Mouse (Mus musculus): ENCODE measurements at regions not wholly inside any gene's neighbourhood (a gene's known extent, or its start where the extent isn't known, plus 50 kb on each side); places are given as distances from the start of the nearest gene placed in this dataset.
A peak's percentile ranks its signal among the peaks of the same experiment; 100 is the strongest.

DNA sequence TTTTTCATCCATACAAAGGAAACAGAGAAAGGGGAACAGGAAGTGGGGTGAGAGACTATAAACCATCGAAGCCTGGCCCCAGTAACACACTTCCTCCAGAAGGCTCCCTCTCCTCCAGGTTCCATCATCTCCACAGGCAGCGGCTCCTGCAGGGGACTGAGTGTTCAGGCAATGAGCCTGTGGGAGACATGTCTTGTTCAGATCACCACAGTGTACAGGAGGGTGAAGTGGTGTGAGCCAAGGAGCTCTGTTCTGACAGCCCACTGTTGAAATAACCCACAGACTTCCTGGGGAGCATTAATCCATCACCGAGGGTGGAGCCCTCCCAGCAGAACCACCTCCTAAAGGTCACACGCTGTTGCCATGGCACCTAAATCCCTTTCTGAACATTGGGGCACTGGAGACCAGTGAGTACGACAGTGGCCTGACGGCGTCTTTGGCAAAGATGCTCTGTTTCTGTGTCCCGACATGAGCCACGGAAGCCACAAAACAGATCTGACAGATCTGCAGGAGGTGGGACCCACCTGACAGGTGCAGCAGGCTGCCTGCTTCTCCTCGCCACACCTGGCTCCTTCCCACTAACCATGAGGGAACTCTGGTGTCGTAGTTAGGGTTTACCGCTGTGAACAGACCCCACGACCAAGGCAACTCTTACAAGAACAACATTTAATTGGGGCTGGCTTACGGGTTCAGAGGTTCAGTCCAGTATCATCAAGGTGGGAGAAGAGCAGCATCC, 60.9 kb downstream of the Psmg1 start:
- no peak for DNase-seq (ENCODE audit: low spot score)

DNA sequence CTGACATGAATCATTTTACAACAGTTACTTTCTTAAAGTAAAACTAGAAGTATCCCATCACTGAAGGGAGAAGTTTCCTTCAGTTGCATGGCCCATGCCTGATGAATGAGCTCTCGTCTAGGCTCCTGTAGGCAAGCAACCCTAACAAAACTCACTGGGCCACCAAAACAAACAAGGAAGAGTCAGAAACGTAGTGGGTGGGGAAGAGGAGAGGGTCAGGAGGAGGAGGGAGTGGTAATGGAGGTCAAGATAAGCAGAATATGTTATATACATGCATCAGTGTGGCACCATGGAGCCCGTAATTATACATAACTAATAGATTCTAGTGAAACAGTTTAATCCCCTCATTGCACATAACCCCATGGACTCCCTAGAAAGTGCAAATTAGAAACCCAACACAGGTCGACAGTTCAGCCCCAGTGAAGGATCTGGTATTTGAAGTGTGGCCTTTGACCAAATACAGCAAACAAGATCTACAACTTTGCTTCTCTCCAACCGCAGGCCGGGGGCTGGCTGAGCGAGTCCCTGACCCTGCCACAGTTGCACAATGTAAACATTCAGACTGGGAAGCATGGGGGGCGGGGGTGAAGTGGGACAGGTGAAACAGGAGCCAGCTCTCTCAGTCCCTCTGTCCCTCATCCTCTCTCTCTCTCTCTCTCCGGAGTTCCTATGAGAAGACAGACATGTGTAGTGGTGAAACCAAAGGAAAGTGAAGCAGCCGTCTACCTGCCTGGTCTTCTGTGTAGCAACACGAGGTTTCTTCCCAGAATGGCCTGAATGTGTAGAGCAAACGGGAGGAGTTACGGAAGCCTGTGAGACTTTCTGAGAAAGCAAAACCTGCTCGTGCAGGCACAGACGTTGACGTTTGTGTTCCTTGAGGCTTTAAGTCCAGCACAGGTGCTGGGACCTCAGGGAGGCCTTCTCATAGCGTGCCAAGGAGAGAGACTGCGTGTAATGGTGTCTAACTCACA, 62.2 kb downstream of the Psmg1 start:
- no peak for DNase-seq (ENCODE audit: low spot score)

DNA sequence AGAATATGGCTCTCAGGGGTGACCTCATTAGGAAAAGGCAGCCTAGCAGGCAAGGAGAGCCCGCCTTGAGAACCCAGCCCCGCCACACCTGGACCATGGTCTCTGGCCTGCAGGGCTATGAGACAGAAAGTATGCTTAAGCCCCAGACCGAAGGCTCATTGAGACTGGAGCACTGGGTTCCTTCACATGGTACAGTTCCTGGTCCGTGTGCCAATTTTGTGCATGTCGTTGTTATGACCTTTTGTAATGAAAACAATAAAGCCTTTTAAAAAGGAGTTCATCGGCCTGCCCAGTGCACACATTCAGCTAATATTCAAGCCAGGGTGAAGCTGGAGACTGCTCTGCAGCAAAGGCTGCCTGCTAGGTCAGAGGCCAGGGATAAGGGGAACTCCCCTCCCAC, 64.2 kb downstream of the Psmg1 start:
- DNase-seq (ENCODE audit: low spot score), result no peak

DNA sequence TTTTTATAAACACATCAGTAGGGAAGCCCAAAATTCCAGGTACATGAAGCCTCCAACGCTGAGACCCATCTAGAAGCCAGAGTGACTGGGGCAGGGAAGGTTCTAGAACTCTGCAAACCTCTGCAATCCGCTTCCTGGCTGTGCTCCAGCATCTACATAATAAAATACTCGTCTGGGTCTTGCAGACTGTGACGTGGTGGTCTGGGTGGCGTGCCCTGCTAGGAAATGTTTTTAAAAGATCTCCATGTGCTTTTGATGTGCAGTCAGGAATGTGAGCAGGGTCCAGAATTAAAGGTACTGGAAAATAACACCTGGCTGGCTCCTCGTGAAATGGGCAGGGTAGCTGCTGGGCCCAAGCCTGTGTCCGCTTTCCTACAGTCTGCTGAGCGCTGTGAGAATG, 66.0 kb downstream of the Psmg1 start:
- DNase-seq (ENCODE audit: low spot score), result peak; percentile 50

DNA sequence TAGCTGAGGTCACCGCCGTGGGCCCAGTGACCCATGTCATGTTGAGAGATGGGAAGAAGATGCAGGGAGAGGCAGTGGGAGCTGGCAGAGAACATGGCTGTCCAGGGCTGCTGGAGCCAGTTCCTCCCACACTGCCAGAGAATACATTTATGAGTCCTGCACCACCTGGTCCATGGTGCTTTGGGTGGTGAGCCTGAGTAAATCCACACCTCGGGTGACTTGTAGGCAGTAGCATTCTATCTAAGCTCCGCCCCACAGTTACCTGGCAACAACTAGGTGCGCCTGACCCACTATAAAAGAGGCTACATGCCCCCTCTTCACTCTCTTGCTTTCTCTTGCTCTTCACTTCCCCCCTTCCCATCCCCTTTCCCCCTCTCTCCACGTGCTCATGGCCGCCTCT, 66.8 kb downstream of the Psmg1 start:
- DNase-seq (ENCODE audit: low spot score), result no peak

DNA sequence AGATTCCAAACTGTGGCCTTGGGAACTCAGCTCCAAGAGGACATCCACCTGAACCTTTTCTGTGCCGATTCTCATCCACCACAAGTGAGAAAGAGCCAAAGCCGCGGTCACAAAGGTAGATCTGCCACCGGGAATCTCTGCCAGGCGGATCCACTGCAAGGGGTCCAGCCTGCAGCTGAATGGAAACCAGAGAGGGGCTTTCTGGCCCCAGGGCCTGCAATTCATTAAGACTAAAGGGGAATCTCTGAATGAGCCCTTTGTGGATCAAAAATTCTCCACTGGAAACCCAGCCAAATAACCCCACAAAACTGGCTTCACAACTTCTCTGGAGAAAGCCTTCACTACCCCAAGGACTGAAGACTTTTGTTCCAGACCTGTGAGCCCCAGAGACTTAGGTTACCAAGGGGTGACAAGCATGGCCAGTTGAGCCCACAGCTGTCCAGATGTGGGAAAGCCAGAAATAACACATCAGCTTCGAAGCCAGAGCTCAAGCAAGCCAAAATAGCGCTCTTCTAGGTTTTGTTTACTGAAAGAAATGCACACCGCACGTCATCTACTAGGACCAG, 68.3 kb downstream of the Psmg1 start:
- no peak for DNase-seq (ENCODE audit: low spot score)

DNA sequence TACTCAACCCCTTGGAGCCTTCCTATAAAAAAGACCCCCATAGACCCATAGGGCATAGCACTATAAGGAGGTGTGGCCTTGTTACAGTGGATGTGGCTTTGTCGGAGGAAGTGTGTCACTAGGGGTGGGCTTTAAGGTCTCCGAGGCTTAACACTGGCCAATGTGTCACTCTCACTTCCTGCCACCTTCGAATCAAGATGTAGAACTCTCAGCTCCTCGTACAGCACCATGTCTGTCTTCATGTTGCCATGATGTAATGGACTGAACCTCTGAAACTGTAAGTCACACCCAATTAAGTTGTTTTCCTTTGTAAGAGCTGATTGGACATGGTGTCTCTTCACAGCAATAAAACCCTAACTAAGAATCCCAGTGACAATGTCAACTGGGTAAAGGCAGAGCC, 69.6 kb downstream of the Psmg1 start:
- no peak for DNase-seq (ENCODE audit: low spot score)

DNA sequence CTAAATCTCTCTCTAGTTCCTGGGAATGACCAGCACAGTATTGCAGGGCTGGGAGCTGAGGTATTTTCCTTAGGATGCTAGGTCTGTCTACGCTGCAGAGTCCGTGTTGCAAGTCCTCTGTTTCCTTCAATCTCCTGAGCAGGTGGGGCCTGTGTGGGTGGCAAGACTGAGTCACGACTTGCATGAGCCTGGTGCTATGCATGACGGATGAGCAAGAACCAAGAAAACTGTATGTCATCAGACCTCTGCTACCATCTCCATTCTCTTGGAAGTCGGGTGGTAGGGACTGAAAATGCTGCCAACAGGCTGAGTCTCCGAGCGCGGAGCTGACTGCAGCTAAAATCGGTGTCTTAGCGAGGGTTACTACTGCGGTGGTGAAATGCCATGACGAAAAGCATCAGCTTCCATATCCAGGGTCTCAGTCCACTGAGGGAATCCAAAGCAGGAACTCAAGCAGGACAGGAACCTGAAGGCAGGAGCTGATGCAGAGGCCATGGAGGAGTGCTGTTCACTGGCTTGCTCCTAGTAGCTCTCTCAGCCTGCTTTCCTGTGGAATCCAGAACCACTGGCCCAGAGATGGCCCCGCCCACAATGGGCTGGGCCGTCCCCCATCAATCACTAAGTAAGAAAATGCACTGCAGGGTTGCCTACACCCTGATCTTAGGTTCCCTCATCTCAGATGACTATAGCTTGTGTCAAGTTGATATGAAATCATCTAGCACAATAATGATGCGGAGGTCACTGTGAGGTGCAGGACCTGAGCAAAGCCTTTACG, 71.9 kb downstream of the Psmg1 start:
- no peak for DNase-seq (ENCODE audit: low spot score)

DNA sequence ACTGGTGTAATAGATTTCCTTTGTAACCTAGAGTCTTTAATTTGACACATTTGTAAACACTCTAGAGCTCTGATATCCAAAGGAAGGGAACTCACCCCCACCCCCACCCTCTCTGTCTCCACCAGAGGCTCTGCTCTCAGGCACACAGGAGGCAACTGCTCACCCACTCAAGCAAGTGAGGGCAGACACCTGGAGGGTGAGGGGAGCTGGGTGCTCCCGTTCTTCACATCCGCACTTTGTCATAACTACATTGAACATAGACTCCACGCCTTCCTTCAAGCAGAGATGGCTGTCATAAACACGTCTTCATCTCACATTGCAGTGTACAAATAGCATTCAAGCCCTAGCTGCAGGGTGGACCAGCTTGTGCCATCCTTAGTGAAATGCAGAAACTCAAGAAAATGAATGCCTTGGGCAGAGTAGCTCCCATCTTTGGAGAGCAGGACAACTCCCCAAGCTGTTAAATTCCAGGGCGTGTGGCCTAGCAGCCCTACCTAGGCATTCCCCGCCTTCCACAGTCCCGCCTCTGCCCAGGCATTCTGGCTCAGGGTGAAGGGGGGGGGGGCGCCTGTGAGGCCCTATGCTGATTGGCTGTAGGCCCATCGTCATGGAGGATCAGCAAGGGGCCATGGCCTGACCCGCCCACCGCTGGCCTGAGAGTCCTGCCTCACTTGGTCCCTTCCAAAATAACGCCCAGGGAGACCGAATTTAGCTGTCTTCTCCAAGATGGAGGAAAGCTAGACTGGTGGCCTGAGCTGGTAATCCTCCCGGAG, 72.9 kb downstream of the Psmg1 start:
- DNase-seq (ENCODE audit: low spot score), result peak; percentile 65

DNA sequence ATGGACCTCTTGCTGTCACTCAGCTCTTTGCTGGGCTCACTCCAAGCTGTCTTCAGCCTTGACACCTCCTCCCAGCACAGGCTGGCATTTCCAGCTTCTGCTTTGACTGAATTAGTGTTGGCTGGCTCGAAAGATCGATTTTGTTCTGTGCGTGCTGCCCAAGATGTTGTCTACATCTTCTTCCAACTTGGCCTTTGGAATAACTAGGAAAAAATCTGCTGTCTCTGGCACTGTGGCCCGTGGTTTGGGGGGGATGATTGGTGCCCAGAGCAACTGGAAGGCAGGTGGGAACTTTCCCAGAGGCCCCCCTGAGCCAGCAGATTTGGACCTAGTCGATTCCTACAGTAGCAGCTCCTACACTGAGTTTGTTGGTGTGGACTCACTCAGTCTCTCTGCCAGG, 76.9 kb downstream of the Psmg1 start:
- DNase-seq (ENCODE audit: low spot score), result no peak

DNA sequence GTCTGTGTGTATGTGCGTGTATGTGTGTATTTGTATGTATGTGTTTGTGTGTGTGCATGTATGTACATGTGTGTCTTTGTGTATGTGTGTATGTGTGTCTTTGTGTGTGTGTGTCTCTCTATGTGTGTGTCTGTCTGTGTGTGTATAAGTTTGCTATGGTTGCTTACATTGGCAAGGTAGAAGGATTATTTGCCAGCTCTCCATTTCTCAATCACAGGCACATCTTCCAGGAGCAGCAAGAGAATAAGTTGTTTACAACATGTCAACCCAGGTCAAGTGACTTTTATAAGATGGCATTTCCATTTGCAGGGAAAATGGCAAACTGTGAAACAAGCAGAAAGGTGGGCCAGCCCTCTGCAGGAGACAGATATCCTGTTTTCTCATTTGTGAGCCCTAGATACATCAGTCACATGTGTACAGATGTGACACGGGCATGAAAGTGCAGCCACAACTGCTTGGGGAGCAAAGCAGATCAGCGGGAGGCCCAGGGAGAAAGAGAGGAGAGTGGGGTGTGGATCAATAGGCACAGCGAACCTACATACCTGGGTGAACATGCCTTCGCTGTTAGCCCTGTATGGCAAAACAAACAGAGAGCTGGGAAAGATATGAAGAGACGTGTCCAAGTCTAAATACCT, 86.1 kb downstream of the Psmg1 start:
- no peak for DNase-seq (ENCODE audit: low spot score)

DNA sequence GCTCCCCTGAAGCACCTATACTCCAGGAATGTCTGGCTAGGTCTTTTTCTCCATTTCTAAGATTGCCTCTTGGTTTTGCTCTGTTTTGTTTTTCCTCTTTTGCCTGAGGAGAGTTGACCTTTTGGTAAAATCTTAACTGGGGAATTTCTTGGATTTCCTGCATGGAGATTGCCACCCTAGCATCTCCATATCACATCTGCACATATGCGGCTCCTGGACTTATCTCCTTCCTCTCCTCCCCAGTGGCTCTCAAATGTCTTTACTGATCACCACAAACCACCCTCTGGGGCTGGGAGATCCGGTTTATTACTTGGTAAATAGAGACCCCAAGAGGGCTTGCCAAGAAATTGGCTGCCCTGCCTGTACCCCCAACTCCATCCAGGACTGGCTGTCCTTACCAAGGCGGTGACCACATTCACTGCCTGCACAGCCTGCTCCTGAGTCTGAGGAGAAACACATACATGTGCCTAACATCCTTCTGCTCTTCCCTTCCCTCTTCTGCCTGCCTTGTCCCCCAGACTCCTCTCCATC, 87.3 kb downstream of the Psmg1 start:
- DNase-seq (ENCODE audit: low spot score), result no peak

DNA sequence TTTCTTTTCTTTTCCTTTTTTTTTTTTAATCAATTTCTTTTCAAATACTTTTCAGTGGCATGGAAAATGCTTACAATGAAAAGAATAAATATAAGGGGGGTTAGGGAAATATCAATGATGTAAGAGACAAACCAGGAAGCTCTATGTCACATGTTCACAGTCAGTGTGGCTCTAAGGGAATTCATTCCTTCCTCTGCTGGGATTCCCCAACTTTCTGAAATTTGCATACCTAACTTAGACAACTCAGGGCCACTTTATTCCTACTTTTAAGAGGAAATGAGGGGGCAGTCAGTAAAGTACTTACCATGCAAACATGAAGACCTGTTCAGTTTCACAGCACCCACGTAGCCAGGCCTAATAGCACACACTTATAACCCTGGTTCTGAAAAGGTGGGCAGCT, 88.6 kb downstream of the Psmg1 start:
- no peak for DNase-seq (ENCODE audit: low spot score)

DNA sequence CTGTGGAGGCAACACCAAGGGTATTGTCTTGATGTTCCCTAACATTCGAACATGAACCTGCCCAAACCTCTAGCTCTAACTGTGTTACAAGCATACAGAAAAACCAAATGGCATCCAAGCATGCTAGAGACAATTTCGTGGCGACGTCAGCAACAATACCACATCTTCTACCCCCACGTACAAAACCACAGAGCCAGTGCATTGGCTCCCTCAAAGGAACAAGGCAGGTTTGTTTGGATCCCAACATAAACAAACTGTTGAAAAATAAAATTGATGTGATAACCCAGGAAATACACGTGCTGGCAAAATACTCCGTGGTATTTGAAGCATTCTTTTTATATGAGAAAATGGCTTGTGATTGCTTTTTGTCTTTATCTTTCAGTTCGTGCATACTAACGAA, 89.4 kb downstream of the Psmg1 start:
- no peak for DNase-seq (ENCODE audit: low spot score)

DNA sequence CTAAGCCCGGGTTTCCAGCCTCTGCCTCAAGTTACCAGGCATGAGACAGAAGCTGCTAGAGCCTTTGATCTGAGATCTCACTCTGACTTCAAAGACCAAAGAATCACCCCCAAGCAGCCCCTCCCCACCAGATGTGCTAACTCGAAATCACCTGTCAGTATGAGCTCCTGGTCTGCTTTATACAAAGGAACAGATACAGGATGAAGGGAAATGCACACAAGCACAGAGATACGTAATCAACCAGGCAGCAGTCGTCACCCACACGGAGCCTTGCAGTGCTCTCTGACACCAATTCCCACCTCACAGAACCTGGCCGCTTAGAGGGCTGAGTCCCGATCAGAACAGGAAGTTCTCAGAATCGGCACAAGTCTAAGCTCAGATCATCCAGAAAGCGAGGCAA, 90.6 kb downstream of the Psmg1 start:
- no peak for DNase-seq (ENCODE audit: low spot score)

DNA sequence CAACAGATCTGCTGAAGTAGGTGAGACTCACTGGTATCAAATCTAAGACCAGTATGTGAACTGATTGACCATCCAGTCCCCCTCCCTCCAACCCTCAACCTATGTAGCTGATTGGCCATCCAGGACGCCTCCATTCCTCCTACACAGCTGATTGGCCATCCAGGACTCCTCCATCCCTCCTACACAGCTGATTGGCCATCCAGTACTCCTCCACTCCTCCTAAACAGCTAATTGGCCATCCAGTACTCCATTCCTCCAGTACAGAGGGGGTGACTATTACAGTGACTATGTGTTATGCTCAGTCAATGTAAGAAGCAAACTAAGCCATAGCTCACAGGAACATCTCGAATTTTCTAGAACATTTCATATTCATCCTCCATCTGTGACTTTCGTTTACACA, 91.1 kb downstream of the Psmg1 start:
- no peak for DNase-seq (ENCODE audit: low spot score)

DNA sequence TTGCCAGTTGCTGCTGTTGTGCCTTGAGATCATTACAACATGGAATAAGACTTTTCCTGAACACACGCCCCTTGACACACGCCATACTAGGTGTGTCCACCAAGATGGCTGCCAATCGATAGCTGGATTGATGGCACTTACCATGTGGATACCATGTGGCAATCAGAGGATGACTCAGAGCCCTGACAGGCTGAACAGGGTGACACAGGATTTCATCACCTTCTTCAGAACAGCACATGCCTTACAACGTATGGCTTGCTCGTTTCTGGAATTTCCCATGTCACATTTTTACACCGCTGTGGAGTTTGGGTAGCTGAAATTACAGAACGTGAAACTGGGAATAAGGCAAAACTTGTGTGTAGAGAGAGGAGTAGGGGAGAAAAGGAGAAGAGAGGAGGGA, 92.9 kb downstream of the Psmg1 start:
- DNase-seq (ENCODE audit: low spot score), result no peak

DNA sequence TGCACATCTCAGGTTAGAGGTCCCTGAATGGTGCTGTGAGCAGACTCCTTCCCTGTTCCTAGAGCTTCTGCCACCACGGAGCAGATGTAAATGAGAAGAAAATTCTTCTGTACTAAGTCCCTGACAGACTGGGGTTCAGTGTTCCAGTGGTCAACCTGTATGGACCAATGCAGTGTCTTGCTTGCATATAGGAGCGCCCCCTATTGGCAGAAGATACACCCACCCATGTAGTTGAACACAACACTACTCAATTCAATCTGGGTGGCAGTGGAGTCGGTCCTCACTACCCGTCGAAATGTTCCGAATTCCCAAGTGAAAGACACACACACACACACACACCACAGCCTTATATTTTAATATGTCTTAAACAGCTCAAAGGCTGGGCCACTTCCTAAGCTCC, 94.6 kb downstream of the Psmg1 start:
- DNase-seq (ENCODE audit: low spot score), result no peak

DNA sequence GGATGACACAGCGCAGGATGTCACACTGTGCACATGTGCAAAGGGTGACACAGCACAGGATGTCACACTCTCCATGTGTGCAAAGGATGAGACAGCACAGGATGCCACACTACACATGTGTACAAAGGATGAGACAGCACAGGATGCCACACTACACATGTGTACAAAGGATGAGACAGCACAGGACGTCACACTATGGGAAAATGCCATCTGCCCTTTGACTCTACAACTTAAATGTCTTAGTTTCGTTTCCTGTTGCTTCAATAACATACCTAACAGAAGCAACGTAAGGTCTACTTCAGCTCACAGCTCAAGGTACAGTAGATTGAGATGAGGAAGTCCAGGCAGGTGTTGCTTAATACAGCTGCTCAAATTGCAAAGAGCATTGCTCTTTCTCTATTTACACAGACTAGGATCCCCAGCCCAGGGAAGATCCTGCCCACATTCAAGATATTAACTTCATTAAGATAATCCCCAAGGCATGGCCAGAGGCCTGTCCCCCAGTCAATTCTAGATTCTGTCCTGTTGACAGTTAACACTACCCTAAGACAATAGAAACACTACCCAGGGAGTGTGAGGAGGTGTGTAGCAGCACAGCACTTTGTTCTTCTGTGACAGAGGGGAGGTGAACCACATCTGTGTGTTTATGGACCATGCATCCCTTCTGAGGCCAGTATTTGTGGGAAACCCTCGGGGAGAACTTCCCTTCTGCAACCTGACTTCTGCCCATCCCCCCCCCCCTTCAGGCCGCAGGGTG, 97.0 kb downstream of the Psmg1 start:
- no peak for DNase-seq (ENCODE audit: low spot score)

DNA sequence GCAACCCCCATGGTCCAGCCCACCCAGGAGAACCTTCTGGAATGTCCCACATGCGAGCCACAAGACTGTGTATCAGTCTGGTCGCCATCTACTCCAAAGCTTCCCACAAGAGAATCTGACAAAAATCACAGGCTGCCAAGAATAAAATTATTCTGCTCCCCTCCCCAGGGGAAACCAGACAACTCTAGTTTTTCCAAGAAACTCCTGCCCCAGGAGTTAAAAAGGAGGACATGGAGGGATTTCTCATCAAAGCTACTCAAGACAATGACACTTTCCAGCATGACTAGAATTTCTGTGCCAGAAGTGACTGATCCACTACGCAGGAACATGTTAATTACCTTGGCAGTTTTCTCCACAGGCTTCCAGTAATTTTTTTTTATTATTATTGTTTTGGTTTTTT, 98.4 kb downstream of the Psmg1 start:
- DNase-seq (ENCODE audit: low spot score), result no peak

Measured in testis, postnatal 10 days (tissue).